Mouse (Mus musculus): ENCODE data around the gene Pam.

- TF ChIP-seq GATA1 (IDR thresholded peaks at IDR 0.05; ENCODE audit: borderline replicate concordance, low read length) (no peak), FLI1 (IDR thresholded peaks at IDR 0.05; ENCODE audit: low read length) (no peak)
These were observed 173.6 kb downstream of the Pam start for GRCm38 (mm10) chr1:97921886-97922285.

Data from megakaryocyte, embryonic 14.5 days (primary cell).